In the genomic region with DNA sequence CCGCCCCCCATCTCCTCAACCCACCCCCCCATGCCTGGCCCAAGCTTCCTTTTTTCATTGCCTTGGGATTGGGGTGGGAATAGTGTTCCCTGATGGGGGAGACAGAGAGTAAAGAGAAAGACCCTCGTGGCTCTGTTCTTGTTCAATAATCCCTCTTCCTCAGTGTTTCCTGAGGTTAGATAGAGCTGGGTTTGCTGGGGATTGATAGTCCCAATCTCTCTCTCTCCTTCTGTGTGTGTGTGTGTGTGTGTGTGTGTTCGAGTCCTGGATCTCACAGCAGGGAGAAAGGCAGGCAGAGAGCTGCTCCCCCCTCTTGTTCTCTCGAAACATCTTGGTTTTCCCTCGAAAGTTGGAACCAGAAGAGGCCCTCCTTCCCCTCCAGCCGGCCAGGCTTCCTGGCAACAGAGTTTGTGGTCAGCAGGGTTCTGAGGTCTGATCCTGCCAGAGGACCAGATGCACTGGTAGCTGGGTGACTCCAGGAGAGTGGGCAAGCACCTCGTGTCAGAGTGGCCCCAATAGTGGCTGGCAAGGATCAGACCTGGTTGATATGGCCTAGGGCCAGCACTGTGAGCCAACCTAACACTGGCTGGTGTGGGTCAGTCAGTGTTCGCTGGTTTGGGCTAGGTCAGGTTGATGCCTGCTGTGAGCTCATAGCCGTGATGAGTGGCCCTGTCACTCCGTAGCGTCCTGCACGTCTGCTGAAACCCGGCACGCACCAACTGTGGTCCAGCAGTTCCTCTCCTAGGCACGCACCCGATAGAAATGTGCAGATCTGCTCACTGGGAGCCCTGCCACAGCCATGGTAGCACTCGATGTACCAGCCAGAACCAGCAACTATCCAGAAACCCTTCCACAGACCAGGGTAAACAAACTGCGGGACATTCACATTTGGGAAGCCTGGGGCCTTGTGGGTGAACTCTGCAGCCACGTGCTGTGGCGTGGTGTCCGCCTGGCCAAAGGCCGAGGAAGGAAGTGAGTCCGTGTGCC, we compare ENCODE assay signal across 1 mouse cellular context.
A peak's percentile ranks its signal among the peaks of the same experiment; 100 is the strongest.
TF ChIP-seq lines count a peak whose summit lies in the region.

No protein-coding gene starts in this region.

TF ChIP-seq in MEL, 35 proteins besides CTCF, POLR2A, EP300 and RAD21:
- TF ChIP-seq HCFC1 (IDR thresholded peaks at IDR 0.05; ENCODE audit: low read depth, low read length) = no peak
- no peak for TF ChIP-seq ZKSCAN1 (IDR thresholded peaks at IDR 0.05; ENCODE audit: low read depth, low read length)
- no peak for TF ChIP-seq ZMIZ1 (IDR thresholded peaks at IDR 0.05; ENCODE audit: low read depth, low read length)
- peak; percentile 30; the same call in 1 of the 2 replicates for TF ChIP-seq TAL1 (IDR thresholded peaks at IDR 0.05; ENCODE audit: low read length)
- peak; percentile 51; the same call in 1 of the 2 replicates for TF ChIP-seq TCF12 (IDR thresholded peaks at IDR 0.05; ENCODE audit: low read depth, low read length)
